Mouse (Mus musculus) T-helper 2 cell (primary cell): Measurements from ENCODE around the gene Lix1l.

Experiments
- in situ Hi-C: fragments of 300-600 bp; cut with MboI, MseI; formaldehyde crosslinking; loops from one replicate; pipeline ENCODE4 v1.15.1; 2025; ENCODE audit warnings: high pct_unique_total_duplicates

Lix1l gene

GRCm38 (mm10) chr3:96600639-96601250 is at the start of gene Lix1l:
Gene Lix1l, plus strand, starts transcription at chr3:96601149.
- in situ Hi-C loops = no loop called here

GRCm38 (mm10) chr3:96551203-96551602 is 49.7 kb upstream of the Lix1l start:
- in situ Hi-C loops = no loop called here

GRCm38 (mm10) chr3:96551890-96552289 is 49.1 kb upstream of the Lix1l start:
- in situ Hi-C loops = no loop called here

GRCm38 (mm10) chr3:96553601-96554000 is 47.3 kb upstream of the Lix1l start:
- in situ Hi-C loops = no loop called here

- in situ Hi-C loops = no loop called here
Measured at GRCm38 (mm10) chr3:96554251-96554650, 46.7 kb upstream of the Lix1l start.

GRCm38 (mm10) chr3:96555041-96555596 is 45.8 kb upstream of the Lix1l start:
- in situ Hi-C loops = no loop called here

GRCm38 (mm10) chr3:96555999-96556614 is 44.8 kb upstream of the Lix1l start:
- in situ Hi-C loops = no loop called here

- in situ Hi-C loops = no loop called here
Measured at GRCm38 (mm10) chr3:96556651-96557635, 44.0 kb upstream of the Lix1l start.

GRCm38 (mm10) chr3:96557694-96558093 is 43.3 kb upstream of the Lix1l start, which contains the start of gene Txnip:
Gene Txnip, plus strand, starts transcription at chr3:96557957.
- in situ Hi-C loops = no loop called here

- in situ Hi-C loops = no loop called here
Measured at GRCm38 (mm10) chr3:96558159-96558558, 42.8 kb upstream of the Lix1l start.

GRCm38 (mm10) chr3:96558668-96559196 is 42.2 kb upstream of the Lix1l start:
- in situ Hi-C loops = no loop called here

GRCm38 (mm10) chr3:96559398-96559910 is 41.5 kb upstream of the Lix1l start:
- in situ Hi-C loops = no loop called here

GRCm38 (mm10) chr3:96559911-96560850 is 40.8 kb upstream of the Lix1l start:
- in situ Hi-C loops = no loop called here

- in situ Hi-C loops = no loop called here
Measured at GRCm38 (mm10) chr3:96560881-96561668, 39.9 kb upstream of the Lix1l start.

GRCm38 (mm10) chr3:96561946-96562681 is 38.8 kb upstream of the Lix1l start:
- in situ Hi-C loops = no loop called here

- in situ Hi-C loops = no loop called here
Measured at GRCm38 (mm10) chr3:96563267-96563666, 37.7 kb upstream of the Lix1l start.

- in situ Hi-C loops = no loop called here
Measured at GRCm38 (mm10) chr3:96563911-96564632, 36.9 kb upstream of the Lix1l start.

- in situ Hi-C loops = no loop called here
Measured at GRCm38 (mm10) chr3:96564633-96565032, 36.3 kb upstream of the Lix1l start.
